Mouse (Mus musculus): Measurements from ENCODE around the gene Exosc1. TPM values are rescaled to one million over a fixed set of nuclear protein-coding genes. Genes with fewer than 3 reads are reported as not detected.
A peak's percentile ranks its signal among the peaks of the same experiment; 100 is the strongest.

Gene Exosc1
- polyA plus RNA-seq, 1 experiment from 2014 or later = 67.8 TPM

GRCm38 (mm10) chr19:41910396-41910795 is 22.8 kb downstream of the Exosc1 start:
- H3K27ac ChIP-seq (replicated peaks; ENCODE audit: low read depth, low read length) = no peak overlapping the region

GRCm38 (mm10) chr19:41908736-41909135 is 24.5 kb downstream of the Exosc1 start:
- no peaks in the 10 kb centered on the region for H3K9me3 ChIP-seq (ENCODE audit: control insufficient read depth, low read length)
- no peak for DNase-seq (ENCODE audit: low spot score)
- no peaks in the 10 kb centered on the region for H3K36me3 ChIP-seq (ENCODE audit: control insufficient read depth, insufficient read depth, low read length)
- no peaks in the 10 kb centered on the region for H3K27me3 ChIP-seq (replicated peaks; ENCODE audit: control insufficient read depth, insufficient read depth, low read length)
- H3K4me1 ChIP-seq (ENCODE audit: control insufficient read depth, insufficient read depth, low read length) = peaks cover 7% of the 10 kb centered on the region; the same call in 1 of the 2 replicates
- H3K4me3 ChIP-seq (ENCODE audit: low read depth, low read length) = no peak overlapping the region
- H3K9ac ChIP-seq (ENCODE audit: low read depth, low read length) = no peak overlapping the region
- ATAC-seq (ENCODE audit: low read depth) = no peak
- no peak overlapping the region for H3K4me2 ChIP-seq (ENCODE audit: low read depth, low read length)
- WGBS = 92% methylated on average over 3 of the region's 3 CpGs
- H3K27ac ChIP-seq (replicated peaks; ENCODE audit: low read depth, low read length) = no peak overlapping the region

More at GRCm38 (mm10) chr19:41910396-41910795, 22.8 kb downstream of the Exosc1 start:
- H3K27me3 ChIP-seq (replicated peaks; ENCODE audit: control insufficient read depth, insufficient read depth, low read length) = no peaks in the 10 kb centered on the region
- no peak for ATAC-seq (ENCODE audit: low read depth)
- DNase-seq (ENCODE audit: low spot score) = no peak
- H3K4me3 ChIP-seq (ENCODE audit: low read depth, low read length) = no peak overlapping the region
- peaks cover 13% of the 10 kb centered on the region; the same call in 1 of the 2 replicates for H3K4me1 ChIP-seq (ENCODE audit: control insufficient read depth, insufficient read depth, low read length)
- no peak overlapping the region for H3K9ac ChIP-seq (ENCODE audit: low read depth, low read length)
- H3K4me2 ChIP-seq (ENCODE audit: low read depth, low read length) = no peak overlapping the region
- no peaks in the 10 kb centered on the region for H3K9me3 ChIP-seq (ENCODE audit: control insufficient read depth, low read length)
- WGBS = 89% methylated on average over 2 of the region's 2 CpGs
- H3K36me3 ChIP-seq (ENCODE audit: control insufficient read depth, insufficient read depth, low read length) = no peaks in the 10 kb centered on the region; the same call in 1 of the 2 replicates

- Histone ChIP-seq H3K4me1 (ENCODE audit: control insufficient read depth, insufficient read depth, low read length) (no peaks in the 10 kb centered on the region; the same call in 1 of the 2 replicates), H3K4me3 (ENCODE audit: low read depth, low read length) (no peak overlapping the region), H3K9ac (ENCODE audit: low read depth, low read length) (no peak overlapping the region), H3K4me2 (ENCODE audit: low read depth, low read length) (no peak overlapping the region), H3K36me3 (ENCODE audit: control insufficient read depth, insufficient read depth, low read length) (no peaks in the 10 kb centered on the region), H3K27me3 (replicated peaks; ENCODE audit: control insufficient read depth, insufficient read depth, low read length) (no peaks in the 10 kb centered on the region), H3K9me3 (ENCODE audit: control insufficient read depth, low read length) (no peaks in the 10 kb centered on the region), H3K27ac (replicated peaks; ENCODE audit: low read depth, low read length) (no peak overlapping the region)
- WGBS = 45% methylated on average over 8 of the region's 8 CpGs
- DNase-seq (ENCODE audit: low spot score) (no peak), ATAC-seq (ENCODE audit: low read depth) (no peak)
Observed at GRCm38 (mm10) chr19:41907079-41907760, 26.0 kb downstream of the Exosc1 start.

GRCm38 (mm10) chr19:41906311-41907078 is 26.7 kb downstream of the Exosc1 start:
- no peaks in the 10 kb centered on the region for H3K27me3 ChIP-seq (replicated peaks; ENCODE audit: control insufficient read depth, insufficient read depth, low read length)
- no peak for ATAC-seq (ENCODE audit: low read depth)
- no peak overlapping the region for H3K4me3 ChIP-seq (ENCODE audit: low read depth, low read length)
- no peak overlapping the region for H3K4me2 ChIP-seq (ENCODE audit: low read depth, low read length)
- H3K27ac ChIP-seq (replicated peaks; ENCODE audit: low read depth, low read length) = no peak overlapping the region
- 62% methylated on average over 6 of the region's 6 CpGs for WGBS
- H3K4me1 ChIP-seq (ENCODE audit: control insufficient read depth, insufficient read depth, low read length) = no peaks in the 10 kb centered on the region; the same call in 1 of the 2 replicates
- no peaks in the 10 kb centered on the region for H3K9me3 ChIP-seq (ENCODE audit: control insufficient read depth, low read length)
- H3K9ac ChIP-seq (ENCODE audit: low read depth, low read length) = no peak overlapping the region
- DNase-seq (ENCODE audit: low spot score) = no peak
- H3K36me3 ChIP-seq (ENCODE audit: control insufficient read depth, insufficient read depth, low read length) = no peaks in the 10 kb centered on the region

- H3K36me3 ChIP-seq (ENCODE audit: control insufficient read depth, insufficient read depth, low read length) = no peaks in the 10 kb centered on the region
- no peak overlapping the region for H3K4me2 ChIP-seq (ENCODE audit: low read depth, low read length)
- no peak overlapping the region for H3K9ac ChIP-seq (ENCODE audit: low read depth, low read length)
- H3K4me1 ChIP-seq (ENCODE audit: control insufficient read depth, insufficient read depth, low read length) = no peaks in the 10 kb centered on the region; the same call in 1 of the 2 replicates
- H3K27me3 ChIP-seq (replicated peaks; ENCODE audit: control insufficient read depth, insufficient read depth, low read length) = no peaks in the 10 kb centered on the region
- no peaks in the 10 kb centered on the region for H3K9me3 ChIP-seq (ENCODE audit: control insufficient read depth, low read length)
- DNase-seq (ENCODE audit: low spot score) = no peak
- no peak overlapping the region for H3K4me3 ChIP-seq (ENCODE audit: low read depth, low read length)
- no peak for ATAC-seq (ENCODE audit: low read depth)
- no peak overlapping the region for H3K27ac ChIP-seq (replicated peaks; ENCODE audit: low read depth, low read length)
- WGBS = 74% methylated on average over 2 of the region's 2 CpGs
Observed at GRCm38 (mm10) chr19:41905246-41905645, 28.0 kb downstream of the Exosc1 start.

GRCm38 (mm10) chr19:41902848-41903593 is 30.2 kb downstream of the Exosc1 start:
- no peak overlapping the region for H3K4me3 ChIP-seq (ENCODE audit: low read depth, low read length)
- no peak for DNase-seq (ENCODE audit: low spot score)

GRCm38 (mm10) chr19:41901696-41902095 is 31.5 kb downstream of the Exosc1 start:
- Histone ChIP-seq H3K27me3 (replicated peaks; ENCODE audit: control insufficient read depth, insufficient read depth, low read length) (no peaks in the 10 kb centered on the region), H3K36me3 (ENCODE audit: control insufficient read depth, insufficient read depth, low read length) (no peaks in the 10 kb centered on the region), H3K4me3 (ENCODE audit: low read depth, low read length) (no peak overlapping the region), H3K4me2 (ENCODE audit: low read depth, low read length) (no peak overlapping the region), H3K27ac (replicated peaks; ENCODE audit: low read depth, low read length) (no peak overlapping the region), H3K9me3 (ENCODE audit: control insufficient read depth, low read length) (no peaks in the 10 kb centered on the region), H3K4me1 (ENCODE audit: control insufficient read depth, insufficient read depth, low read length) (no peaks in the 10 kb centered on the region), H3K9ac (ENCODE audit: low read depth, low read length) (no peak overlapping the region)
- ATAC-seq (ENCODE audit: low read depth) = peak; percentile 24; the same call in 1 of the 2 replicates
- WGBS = 42% methylated on average over 2 of the region's 2 CpGs
- DNase-seq (ENCODE audit: low spot score) = peak; percentile 76

More at GRCm38 (mm10) chr19:41902848-41903593, 30.2 kb downstream of the Exosc1 start:
- no peaks in the 10 kb centered on the region for H3K36me3 ChIP-seq (ENCODE audit: control insufficient read depth, insufficient read depth, low read length)
- WGBS = 83% methylated on average over 10 of the region's 10 CpGs
- no peak for ATAC-seq (ENCODE audit: low read depth)
- H3K4me2 ChIP-seq (ENCODE audit: low read depth, low read length) = no peak overlapping the region
- no peaks in the 10 kb centered on the region; the same call in 1 of the 2 replicates for H3K4me1 ChIP-seq (ENCODE audit: control insufficient read depth, insufficient read depth, low read length)
- H3K27me3 ChIP-seq (replicated peaks; ENCODE audit: control insufficient read depth, insufficient read depth, low read length) = no peaks in the 10 kb centered on the region
- H3K9ac ChIP-seq (ENCODE audit: low read depth, low read length) = no peak overlapping the region
- H3K27ac ChIP-seq (replicated peaks; ENCODE audit: low read depth, low read length) = no peak overlapping the region
- H3K9me3 ChIP-seq (ENCODE audit: control insufficient read depth, low read length) = no peaks in the 10 kb centered on the region

GRCm38 (mm10) chr19:41900495-41901090 is 32.6 kb downstream of the Exosc1 start:
- H3K36me3 ChIP-seq (ENCODE audit: control insufficient read depth, insufficient read depth, low read length) = no peaks in the 10 kb centered on the region
- no peaks in the 10 kb centered on the region for H3K4me1 ChIP-seq (ENCODE audit: control insufficient read depth, insufficient read depth, low read length)
- H3K4me2 ChIP-seq (ENCODE audit: low read depth, low read length) = no peak overlapping the region
- no peak overlapping the region for H3K9ac ChIP-seq (ENCODE audit: low read depth, low read length)
- H3K4me3 ChIP-seq (ENCODE audit: low read depth, low read length) = no peak overlapping the region
- H3K27me3 ChIP-seq (replicated peaks; ENCODE audit: control insufficient read depth, insufficient read depth, low read length) = no peaks in the 10 kb centered on the region
- no peak overlapping the region for H3K27ac ChIP-seq (replicated peaks; ENCODE audit: low read depth, low read length)
- H3K9me3 ChIP-seq (ENCODE audit: control insufficient read depth, low read length) = no peaks in the 10 kb centered on the region
- DNase-seq (ENCODE audit: low spot score) (no peak), ATAC-seq (ENCODE audit: low read depth) (no peak)
- WGBS = 78% methylated on average over 8 of the region's 8 CpGs

All from embryonic facial prominence, embryonic 14.5 days (tissue).